Mouse (Mus musculus) stomach, embryonic 15.5 days (tissue): ENCODE data around the gene Plin1. TPM values are rescaled to one million over a fixed set of nuclear protein-coding genes. Genes with fewer than 3 reads are reported as not detected.

Experiments used
- ATAC-seq: fragments of 200-750 bp; cut with Nextera tagmentation; 2 replicates; pipeline ENCODE4 v1.8.0; 2017; ENCODE audit warnings: low read depth, moderate number of reproducible peaks, moderate TSS enrichment; ENCODE audit not compliant: insufficient read depth, low FRiP score
- H3K27ac ChIP-seq: fragments of 300-500 bp; sonication (generic); 2 replicates; pipeline ENCODE4 v1.5.1; 2015; ENCODE audit warnings: mild to moderate bottlenecking, inconsistent platforms
- H3K27me3 ChIP-seq: fragments of 300-500 bp; sonication (generic); replicated peaks from 2 replicates; pipeline ENCODE4 v1.6.1; 2015; ENCODE audit warnings: inconsistent platforms
- H3K36me3 ChIP-seq: fragments of 300-500 bp; sonication (generic); 2 replicates; pipeline ENCODE4 v1.6.1; 2015; ENCODE audit warnings: inconsistent platforms
- H3K4me1 ChIP-seq: fragments of 300-500 bp; sonication (generic); 2 replicates; pipeline ENCODE4 v1.6.1; 2015; ENCODE audit warnings: inconsistent platforms
- H3K4me2 ChIP-seq: fragments of 300-500 bp; sonication (generic); 2 replicates; pipeline ENCODE4 v1.6.1; 2015; ENCODE audit warnings: mild to moderate bottlenecking, inconsistent platforms
- H3K4me3 ChIP-seq: fragments of 300-500 bp; sonication (generic); replicated peaks from 2 replicates; pipeline ENCODE4 v1.5.1; 2015; ENCODE audit warnings: inconsistent platforms
- H3K9ac ChIP-seq: fragments of 300-500 bp; sonication (generic); 2 replicates; pipeline ENCODE4 v1.6.1; 2015; ENCODE audit warnings: inconsistent platforms
- H3K9me3 ChIP-seq: fragments of 300-500 bp; sonication (generic); 2 replicates; pipeline ENCODE4 v1.6.1; 2016; ENCODE audit warnings: inconsistent platforms
- WGBS: fragments of 180-500 bp; shearing (Covaris S2); methylation state at CpG from one replicate; pipeline ENCODE4 v1.1.7; 2015; 5-methylcytosine and 5-hydroxymethylcytosine counted together
- polyA plus RNA-seq: library from polyadenylated mRNA; unstranded; fragments of >200 nt; fragmentation: Nextera tagmentation; extraction: Ambion mirVana; gene quantifications from 2 replicates; pipeline ENCODE4 v1.2.1, GENCODE M21; 2015

Gene Plin1
- not detected in 2 replicates for polyA plus RNA-seq

DNA sequence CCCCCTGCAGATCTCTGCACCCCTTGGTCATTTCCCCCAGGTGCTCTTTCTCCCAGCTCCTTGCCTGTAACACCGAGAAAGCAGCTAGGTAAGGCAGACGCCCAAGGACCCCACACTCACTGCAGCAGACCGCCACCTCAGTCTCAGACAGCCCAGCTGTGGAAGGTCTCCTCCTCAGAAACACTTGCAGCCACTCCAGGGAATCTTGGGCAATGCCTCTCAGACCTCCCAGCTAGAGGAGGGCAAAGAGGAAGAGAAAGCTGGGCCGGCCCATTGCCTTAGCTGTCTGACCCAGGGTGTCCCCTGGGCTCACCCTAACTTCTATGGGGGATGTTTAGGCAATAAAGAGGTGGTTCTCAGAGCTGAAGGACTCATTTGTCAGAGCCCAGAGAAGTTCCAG lies at the start of gene Plin1:
Plin1 (minus strand) TSS at position 282 of the 400 bp plus-strand sequence.
- H3K4me3 ChIP-seq = no peak within 1 kb of the TSS
- H3K4me2 ChIP-seq = no peak within 1 kb of the TSS
- 61% methylated on average over 4 of the region's 4 CpGs for WGBS
- H3K4me1 ChIP-seq = no peaks in the 10 kb centered on the region
- H3K27me3 ChIP-seq = 0 out of 2 replicates have a peak, but pooled peaks cover 4% of the 10 kb centered on the region
- no peak within 1 kb of the TSS for H3K27ac ChIP-seq
- H3K9me3 ChIP-seq = no peaks in the 10 kb centered on the region
- H3K9ac ChIP-seq = no peak within 1 kb of the TSS
- no peak for ATAC-seq
- H3K36me3 ChIP-seq = no peaks in the 10 kb centered on the region

DNA sequence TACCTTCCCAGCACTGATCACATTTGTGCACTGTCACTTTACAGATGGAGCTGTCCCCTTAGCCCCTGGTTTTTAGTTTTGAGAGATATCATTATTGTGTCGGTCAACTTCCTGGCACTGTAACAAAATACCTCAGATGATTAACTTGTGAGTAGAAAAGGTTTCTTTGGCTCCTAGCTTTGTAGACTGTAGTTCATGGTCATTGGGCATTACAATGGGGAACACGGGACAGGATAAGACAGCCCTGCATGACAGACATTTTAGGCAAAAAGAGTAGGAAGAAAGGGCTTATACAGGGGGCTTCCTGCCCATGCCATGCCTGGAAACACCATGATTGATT lies 49.8 kb upstream of the Plin1 start:
- H3K4me3 ChIP-seq = no peak overlapping the region
- H3K27me3 ChIP-seq = 0 out of 2 replicates have a peak, but pooled peaks cover 2% of the 10 kb centered on the region
- H3K9ac ChIP-seq = no peak overlapping the region
- no peaks in the 10 kb centered on the region for H3K9me3 ChIP-seq
- H3K27ac ChIP-seq = no peak overlapping the region
- WGBS = 78% methylated on average over 2 of the region's 2 CpGs
- no peak for ATAC-seq
- H3K4me2 ChIP-seq = no peak overlapping the region
- no peaks in the 10 kb centered on the region for H3K36me3 ChIP-seq
- H3K4me1 ChIP-seq = peaks cover 5% of the 10 kb centered on the region; the same call in 1 of the 2 replicates

DNA sequence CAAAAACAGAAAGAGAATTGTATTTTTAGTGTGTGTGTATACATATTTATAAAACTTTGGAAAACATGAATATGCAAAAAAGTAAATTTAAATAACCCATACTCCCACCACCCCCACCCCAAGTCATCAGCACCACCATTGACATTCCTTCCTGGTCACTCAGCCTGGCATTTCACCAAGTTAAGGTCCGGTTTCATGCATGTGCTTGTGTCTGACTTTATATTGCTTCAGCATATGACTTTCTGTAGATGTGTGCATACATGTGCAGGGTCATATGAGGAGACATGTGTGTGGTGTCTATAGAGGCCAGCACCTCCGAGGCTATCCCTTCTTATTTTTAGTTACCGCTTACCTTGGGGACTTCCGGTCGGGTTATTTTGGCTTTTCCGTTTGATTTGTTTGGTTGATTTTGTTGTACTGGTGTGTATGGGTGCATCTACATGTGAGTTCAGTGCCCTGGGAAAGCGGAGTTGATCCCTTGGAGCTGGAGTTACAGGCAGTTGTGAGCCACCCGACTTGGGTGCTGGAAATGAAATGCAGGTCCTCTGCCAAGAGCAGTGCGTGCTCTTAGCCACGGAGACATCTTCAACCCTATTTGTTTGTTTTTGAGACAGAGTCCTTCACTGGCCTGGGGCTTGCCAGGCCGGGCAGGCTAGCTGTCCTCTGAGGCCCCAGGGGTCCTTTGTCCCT lies 49.3 kb upstream of the Plin1 start:
- no peak overlapping the region for H3K4me3 ChIP-seq

DNA sequence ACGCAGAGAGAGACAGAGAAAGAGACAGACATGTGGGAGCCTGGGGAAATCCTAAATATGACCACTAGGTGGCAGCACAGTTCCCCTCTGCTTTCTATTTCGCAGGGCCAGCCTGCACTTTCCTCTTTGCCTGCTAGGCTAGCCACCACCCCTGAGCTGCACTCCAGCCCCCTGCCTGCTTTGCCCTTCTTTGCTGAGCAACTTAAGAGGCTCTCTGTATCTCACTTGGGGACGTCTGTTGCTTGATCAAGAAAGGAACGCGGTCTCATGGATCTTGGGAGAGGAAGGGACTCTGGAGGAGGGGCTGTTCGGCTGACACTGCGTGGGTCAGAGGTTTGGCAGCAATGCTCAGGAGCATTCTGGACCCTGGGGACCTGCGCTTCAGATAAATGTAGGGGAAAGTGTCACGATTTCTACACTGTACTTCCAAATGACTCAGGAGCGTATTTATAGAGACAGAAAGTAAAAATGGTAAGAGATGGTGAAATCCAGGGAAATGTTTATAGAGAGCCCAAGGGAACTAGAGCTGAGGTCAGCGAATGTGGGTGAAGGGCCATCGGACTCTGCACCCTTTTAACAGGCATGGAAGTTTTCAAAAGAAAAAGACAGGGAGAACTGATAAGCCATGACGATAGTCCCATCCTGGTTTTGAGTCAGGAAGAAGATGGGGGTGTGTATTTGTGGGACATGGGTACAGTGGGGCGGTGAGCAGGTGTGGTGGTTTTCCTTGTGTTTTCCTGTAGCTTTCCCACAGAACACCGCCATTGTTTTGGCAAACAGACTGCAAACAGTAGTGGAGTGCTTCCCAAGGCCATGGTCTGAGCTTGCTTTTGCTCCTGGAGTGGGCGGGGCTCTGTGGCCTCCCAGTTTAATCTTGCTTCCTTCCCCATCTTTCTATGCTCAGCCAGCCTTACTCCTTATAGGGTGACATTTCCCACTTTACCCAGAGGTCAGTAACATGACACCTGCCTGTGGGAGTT lies 48.2 kb upstream of the Plin1 start:
- Histone ChIP-seq H3K27me3 (no peaks in the 10 kb centered on the region), H3K4me3 (peak overlapping the region; percentile 28), H3K4me1 (peaks cover 5% of the 10 kb centered on the region; the same call in 1 of the 2 replicates), H3K27ac (no peak overlapping the region), H3K4me2 (peak overlapping the region; percentile 58), H3K36me3 (no peaks in the 10 kb centered on the region), H3K9ac (no peak overlapping the region), H3K9me3 (no peaks in the 10 kb centered on the region)
- peak; percentile 74 for ATAC-seq
- WGBS = 25% methylated on average over 16 of the region's 16 CpGs

More for the DNA sequence above, 49.3 kb upstream of the Plin1 start:
- Histone ChIP-seq H3K9me3 (no peaks in the 10 kb centered on the region), H3K27me3 (no peaks in the 10 kb centered on the region), H3K27ac (no peak overlapping the region), H3K36me3 (no peaks in the 10 kb centered on the region), H3K4me2 (no peak overlapping the region), H3K4me1 (peaks cover 5% of the 10 kb centered on the region; the same call in 1 of the 2 replicates), H3K9ac (no peak overlapping the region)
- WGBS = 72% methylated on average over 11 of the region's 11 CpGs
- no peak for ATAC-seq

DNA sequence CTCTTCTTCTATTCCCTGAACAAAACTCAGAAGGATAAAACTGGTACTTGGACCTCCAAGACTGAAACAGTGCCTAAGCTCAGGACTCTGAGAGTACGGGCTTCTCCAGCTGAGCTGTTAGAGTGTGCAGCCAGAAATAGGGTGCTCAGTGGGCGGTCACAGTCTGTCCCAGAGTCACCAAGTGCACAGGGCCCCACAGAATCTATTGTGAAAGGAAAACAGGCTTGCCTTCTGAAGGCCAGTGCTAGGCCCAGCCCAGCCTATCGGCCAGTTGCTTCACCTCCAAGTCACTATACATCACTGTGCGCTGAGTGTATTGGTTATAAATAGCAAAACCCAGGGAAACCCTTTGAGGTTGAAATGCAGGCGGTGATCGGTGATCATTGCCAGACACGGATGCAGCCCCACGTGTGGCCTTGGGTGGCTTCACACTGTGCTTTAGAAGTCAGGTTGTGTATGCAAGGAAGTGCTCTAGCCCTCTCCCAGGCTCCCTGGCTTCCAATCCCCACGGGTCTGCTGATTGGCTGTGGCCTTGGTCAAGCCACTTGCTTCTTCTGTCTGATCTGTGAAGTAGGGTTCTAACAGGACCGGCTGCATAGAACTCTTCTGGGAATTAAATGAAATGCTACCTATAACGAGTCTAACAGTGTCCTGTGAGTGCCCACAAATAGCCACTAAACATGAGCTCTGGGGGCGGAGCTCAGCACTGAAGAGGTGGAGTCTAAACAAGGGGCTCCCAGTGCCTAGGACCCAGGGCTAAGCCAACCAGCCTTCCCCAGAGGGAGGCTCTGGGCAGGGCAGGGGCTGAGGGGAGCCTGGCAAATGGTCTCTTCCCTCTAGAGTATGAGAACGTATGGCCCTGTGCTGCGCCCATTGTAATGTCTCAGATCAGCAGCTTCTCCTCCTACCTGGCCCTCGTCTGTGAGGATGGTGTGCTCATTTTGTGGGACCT lies 39.1 kb upstream of the Plin1 start:
- Histone ChIP-seq H3K36me3 (no peaks in the 10 kb centered on the region), H3K4me2 (no peak overlapping the region), H3K4me1 (no peaks in the 10 kb centered on the region), H3K9ac (no peak overlapping the region), H3K4me3 (no peak overlapping the region), H3K27me3 (no peaks in the 10 kb centered on the region), H3K9me3 (no peaks in the 10 kb centered on the region), H3K27ac (no peak overlapping the region)
- ATAC-seq = no peak
- 46% methylated on average over 15 of the region's 15 CpGs for WGBS

DNA sequence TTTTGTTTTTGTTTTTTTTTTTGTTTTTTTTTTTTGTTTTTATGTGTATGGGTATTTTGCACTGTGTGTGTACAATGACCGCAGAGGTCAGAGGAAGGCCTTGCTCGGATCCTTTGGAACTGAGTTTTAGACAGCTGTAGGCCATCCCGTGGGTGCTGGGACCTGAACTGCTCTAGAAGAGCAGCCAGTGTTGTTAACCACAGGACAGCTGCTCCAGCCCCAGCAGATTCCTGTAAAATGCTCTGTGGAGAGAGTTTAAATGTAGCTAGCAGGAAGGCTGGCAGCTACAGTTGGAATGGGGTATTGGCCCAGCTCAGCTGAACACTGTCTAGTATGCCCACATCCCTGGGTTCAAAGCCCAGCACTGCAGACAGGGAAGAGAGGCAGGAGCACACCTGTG lies 37.0 kb upstream of the Plin1 start:
- Histone ChIP-seq H3K9me3 (no peaks in the 10 kb centered on the region), H3K27ac (no peak overlapping the region)
- 78% methylated on average over 3 of the region's 3 CpGs for WGBS

DNA sequence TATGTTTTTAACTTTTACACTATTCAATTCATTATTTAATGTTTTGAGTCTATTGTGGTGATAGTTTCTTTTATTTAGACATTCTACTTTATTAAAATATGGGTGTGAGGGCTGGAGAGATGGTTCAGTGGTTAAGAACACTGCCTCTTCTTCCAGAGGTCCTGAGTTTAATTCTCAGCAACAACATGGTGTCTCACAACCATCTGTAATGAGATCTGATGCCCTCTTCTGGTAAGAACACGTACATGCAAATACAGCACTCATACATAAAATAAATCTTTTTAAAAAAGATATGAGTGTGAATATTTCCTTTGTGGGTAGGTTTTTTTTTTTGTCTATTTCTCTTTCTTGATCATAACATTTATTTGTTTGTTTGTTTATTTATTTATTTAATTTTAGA lies 33.3 kb upstream of the Plin1 start:
- no peak overlapping the region for H3K27ac ChIP-seq
- H3K9me3 ChIP-seq = no peaks in the 10 kb centered on the region
- WGBS = 42% methylated on average over 1 of the region's 1 CpGs
- no peaks in the 10 kb centered on the region for H3K27me3 ChIP-seq
- no peak overlapping the region for H3K4me2 ChIP-seq
- no peak for ATAC-seq
- H3K4me1 ChIP-seq = no peaks in the 10 kb centered on the region
- H3K36me3 ChIP-seq = no peaks in the 10 kb centered on the region
- H3K4me3 ChIP-seq = no peak overlapping the region
- H3K9ac ChIP-seq = no peak overlapping the region

More for the DNA sequence above, 37.0 kb upstream of the Plin1 start:
- ATAC-seq = no peak
- Histone ChIP-seq H3K9ac (no peak overlapping the region), H3K27me3 (no peaks in the 10 kb centered on the region), H3K36me3 (no peaks in the 10 kb centered on the region), H3K4me3 (no peak overlapping the region), H3K4me1 (no peaks in the 10 kb centered on the region), H3K4me2 (no peak overlapping the region)

DNA sequence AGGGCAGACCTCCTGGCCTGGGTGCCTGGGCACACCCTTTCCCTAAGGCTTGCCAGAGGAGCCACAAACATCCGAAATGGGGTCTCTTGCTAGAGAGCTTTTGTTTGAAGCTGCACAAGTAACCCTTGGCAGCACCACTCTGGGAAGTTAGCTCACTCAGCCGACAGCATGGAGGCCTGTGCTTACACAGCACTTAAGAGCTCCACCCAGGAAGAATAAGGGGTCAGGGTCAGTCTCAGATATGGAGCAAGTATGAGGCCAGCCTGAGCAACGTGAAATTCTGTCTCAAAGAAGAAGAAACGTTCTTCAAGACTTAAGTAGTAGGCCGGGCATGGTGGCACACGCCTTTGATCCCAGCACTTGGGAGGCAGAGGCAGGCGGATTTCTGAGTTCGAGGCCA lies 29.4 kb upstream of the Plin1 start:
- no peaks in the 10 kb centered on the region for H3K4me1 ChIP-seq
- H3K4me3 ChIP-seq = no peak overlapping the region
- no peak overlapping the region for H3K4me2 ChIP-seq
- WGBS = 65% methylated on average over 8 of the region's 8 CpGs
- H3K27ac ChIP-seq = no peak overlapping the region
- H3K9ac ChIP-seq = no peak overlapping the region
- H3K27me3 ChIP-seq = no peaks in the 10 kb centered on the region
- no peaks in the 10 kb centered on the region for H3K36me3 ChIP-seq
- H3K9me3 ChIP-seq = no peaks in the 10 kb centered on the region
- ATAC-seq = no peak

DNA sequence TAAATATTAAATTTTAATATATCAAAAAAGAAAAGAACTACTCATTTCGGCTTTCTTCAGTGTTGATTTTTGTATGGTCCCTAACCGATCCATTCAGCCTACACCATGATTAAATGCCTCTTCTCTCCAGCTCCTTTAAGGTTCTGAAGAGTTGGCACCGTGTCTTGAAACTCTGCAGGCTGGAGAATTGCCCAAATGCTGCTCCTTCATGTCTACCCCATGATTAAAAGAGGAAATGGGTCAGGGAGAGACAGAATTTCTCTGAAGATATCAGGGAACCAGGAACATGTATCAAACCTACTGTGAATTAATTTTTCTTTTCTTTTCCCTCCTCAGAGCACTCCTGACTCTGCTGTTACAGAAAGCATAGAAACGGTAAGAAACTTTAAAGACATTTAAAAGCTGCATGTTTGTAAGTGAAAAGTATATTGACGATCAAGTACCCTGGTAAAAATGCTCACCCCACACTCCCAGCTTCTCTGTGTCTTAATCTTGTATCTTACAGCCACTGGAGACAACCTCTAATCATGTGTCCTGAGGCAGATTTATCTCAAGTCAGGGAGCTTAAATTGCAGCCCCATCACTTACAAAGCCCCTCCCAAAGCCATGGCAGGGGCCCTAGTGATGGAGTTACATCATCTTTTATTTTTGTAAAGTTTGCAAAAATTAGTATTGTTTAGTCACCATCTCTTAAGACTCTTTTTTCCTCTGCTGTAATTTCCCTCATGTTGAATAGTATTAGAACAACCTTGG lies 28.6 kb upstream of the Plin1 start:
- H3K9me3 ChIP-seq = no peaks in the 10 kb centered on the region
- 70% methylated on average over 5 of the region's 5 CpGs for WGBS
- H3K4me2 ChIP-seq = no peak overlapping the region
- no peaks in the 10 kb centered on the region for H3K36me3 ChIP-seq
- no peak overlapping the region for H3K27ac ChIP-seq
- H3K4me1 ChIP-seq = no peaks in the 10 kb centered on the region
- ATAC-seq = no peak
- no peaks in the 10 kb centered on the region for H3K27me3 ChIP-seq
- H3K9ac ChIP-seq = no peak overlapping the region
- H3K4me3 ChIP-seq = no peak overlapping the region

DNA sequence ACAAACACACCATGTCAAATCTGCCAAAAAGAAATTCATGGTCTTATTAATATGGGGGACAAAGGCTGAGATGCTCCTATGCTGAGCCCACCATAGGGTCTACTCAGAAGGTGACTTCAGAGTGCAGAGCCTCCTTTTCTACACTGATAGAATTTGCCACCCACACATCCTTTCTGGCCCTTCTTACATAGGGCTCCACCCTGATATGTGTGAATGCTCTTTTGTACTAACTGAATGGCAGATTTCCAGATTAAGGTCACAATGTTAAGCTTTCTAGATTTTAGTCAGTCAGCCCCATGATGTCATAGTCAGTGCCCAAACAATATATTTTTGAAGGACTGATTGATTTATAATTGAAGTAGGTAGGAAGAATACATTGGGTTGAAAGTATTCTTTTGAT lies 27.1 kb upstream of the Plin1 start:
- Histone ChIP-seq H3K4me1 (no peaks in the 10 kb centered on the region), H3K27ac (no peak overlapping the region), H3K27me3 (no peaks in the 10 kb centered on the region), H3K36me3 (no peaks in the 10 kb centered on the region), H3K9me3 (no peaks in the 10 kb centered on the region), H3K4me3 (no peak overlapping the region), H3K4me2 (no peak overlapping the region), H3K9ac (no peak overlapping the region)
- no peak for ATAC-seq

DNA sequence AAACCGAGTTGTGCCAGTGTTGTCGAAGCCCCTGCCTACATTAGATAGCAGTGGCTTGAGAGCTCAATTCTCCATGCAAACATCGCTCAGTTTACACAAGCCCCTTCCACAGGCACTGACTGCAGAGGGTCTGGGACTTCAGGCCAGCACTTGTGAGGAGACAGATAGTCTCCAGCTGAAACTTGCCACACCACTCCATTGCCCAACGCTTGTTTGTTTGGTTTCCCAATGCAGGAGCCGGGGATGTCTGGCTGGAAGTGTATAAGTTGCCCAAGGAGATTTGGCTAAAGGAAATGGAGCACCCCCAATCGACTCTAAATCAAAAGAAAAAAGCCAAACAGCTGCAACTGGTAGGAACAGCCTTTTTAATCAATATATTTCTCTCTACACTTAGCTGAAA lies 25.5 kb upstream of the Plin1 start:
- no peaks in the 10 kb centered on the region for H3K4me1 ChIP-seq
- H3K9me3 ChIP-seq = no peaks in the 10 kb centered on the region
- ATAC-seq = no peak
- no peak overlapping the region for H3K9ac ChIP-seq
- no peak overlapping the region for H3K4me3 ChIP-seq
- WGBS = 45% methylated on average over 6 of the region's 6 CpGs
- no peak overlapping the region for H3K27ac ChIP-seq
- H3K36me3 ChIP-seq = no peaks in the 10 kb centered on the region
- no peak overlapping the region for H3K4me2 ChIP-seq
- H3K27me3 ChIP-seq = no peaks in the 10 kb centered on the region
